Comparison of ENCODE assay signal across 16 mouse cellular contexts in genomic region chr10:117391057-117391456, GRCm38 (mm10). TPM values are rescaled to one million over a fixed set of nuclear protein-coding genes. Genes with fewer than 3 reads are reported as not detected.
DNase-seq lines count a peak whose midpoint lies in the region; ATAC-seq and TF ChIP-seq lines count a peak whose summit lies in the region.
"Had no signal": no experiment of that assay in that cellular context is flagged by ENCODE, and none has a peak within 500 bp of the region (broad histone marks: within the 10 kb centered on the region; RNA-seq: fewer than 3 reads in every experiment).

No protein-coding gene starts in this region.

- no peak overlapping the region for H3K4me2 ChIP-seq in midbrain, embryonic 11.5 days
- H3K4me2 ChIP-seq in midbrain, embryonic 14.5 days (ENCODE audit: low read length), result no peak overlapping the region
- H3K4me2 ChIP-seq in kidney, embryonic 15.5 days, result no peak overlapping the region
- H3K4me2 ChIP-seq: embryonic facial prominence, embryonic 12.5 days; forebrain, embryonic 15.5 days; heart, embryonic 12.5 days; hindbrain, embryonic 15.5 days had no signal

- in situ Hi-C loops in ES-E14 (cut with MboI; ENCODE audit: low sequenced_read_pairs in 2 of 2, unreplicated experiment in 2 of 2), result no loop called here

- no peak overlapping the region for H3K27ac ChIP-seq in midbrain, embryonic 11.5 days (ENCODE audit: low read depth, low read length)
- no peak overlapping the region for H3K27ac ChIP-seq in midbrain, embryonic 14.5 days (replicated peaks; ENCODE audit: low read depth, low read length)
- no peak overlapping the region for H3K27ac ChIP-seq in ES-E14 (ENCODE audit: insufficient read depth, low read depth, low read length, poor library complexity, severe bottlenecking)
- no peak overlapping the region for H3K27ac ChIP-seq in kidney, embryonic 15.5 days
- H3K27ac ChIP-seq: embryonic facial prominence, embryonic 12.5 days; forebrain, embryonic 15.5 days; hindbrain, embryonic 15.5 days had no signal

- H3K4me1 ChIP-seq in midbrain, embryonic 11.5 days (ENCODE audit: control insufficient read depth, insufficient read depth, low read length), result no peaks in the 10 kb centered on the region; the same call in 1 of the 2 replicates
- H3K4me1 ChIP-seq in midbrain, embryonic 14.5 days (ENCODE audit: control insufficient read depth, insufficient read depth, low read length), result 0 out of 2 replicates have a peak, but pooled peaks cover 3% of the 10 kb centered on the region
- H3K4me1 ChIP-seq in E14TG2a.4 (replicated peaks; ENCODE audit: low read depth, low read length) (peaks cover 35% of the 10 kb centered on the region), ES-E14 (ENCODE audit: control insufficient read depth in 2 of 2, insufficient read depth in 2 of 2, low read length in 2 of 2, poor library complexity in 1 of 2) (peaks cover 2 to 3% of the 10 kb centered on the region in 2 experiments; a peak in 1 of 4 replicates)
- peaks cover 5% of the 10 kb centered on the region; the same call in 1 of the 2 replicates for H3K4me1 ChIP-seq in kidney, embryonic 15.5 days
- H3K4me1 ChIP-seq: embryonic facial prominence, embryonic 12.5 days; heart, embryonic 12.5 days had no signal

- no peak overlapping the region for H3K9ac ChIP-seq in midbrain, embryonic 11.5 days (ENCODE audit: low read length)
- H3K9ac ChIP-seq in midbrain, embryonic 14.5 days (replicated peaks; ENCODE audit: low read length), result no peak overlapping the region
- H3K9ac ChIP-seq in ES-E14 (ENCODE audit: insufficient read depth, low read depth, low read length, poor library complexity, severe bottlenecking), result no peak overlapping the region
- no peak overlapping the region for H3K9ac ChIP-seq in kidney, embryonic 15.5 days
- H3K9ac ChIP-seq: embryonic facial prominence, embryonic 12.5 days; forebrain, embryonic 15.5 days; heart, embryonic 12.5 days; hindbrain, embryonic 15.5 days had no signal

- no peaks in the 10 kb centered on the region for H3K9me3 ChIP-seq in midbrain, embryonic 11.5 days (ENCODE audit: control insufficient read depth, low read length)
- H3K9me3 ChIP-seq in midbrain, embryonic 14.5 days (ENCODE audit: control insufficient read depth, low read length), result no peaks in the 10 kb centered on the region
- no peaks in the 10 kb centered on the region for H3K9me3 ChIP-seq in E14TG2a.4 (ENCODE audit: low read length)
- no peaks in the 10 kb centered on the region for H3K9me3 ChIP-seq in ES-E14 (ENCODE audit: control insufficient read depth, insufficient read depth, low read depth, low read length)
- no peaks in the 10 kb centered on the region for H3K9me3 ChIP-seq in kidney, embryonic 15.5 days (replicated peaks)
- H3K9me3 ChIP-seq: embryonic facial prominence, embryonic 12.5 days; forebrain, embryonic 15.5 days; heart, embryonic 12.5 days; hindbrain, embryonic 15.5 days had no signal

- no peaks in the 10 kb centered on the region for H3K27me3 ChIP-seq in midbrain, embryonic 11.5 days (ENCODE audit: control insufficient read depth, insufficient read depth, low read length)
- H3K27me3 ChIP-seq in midbrain, embryonic 14.5 days (ENCODE audit: control insufficient read depth, insufficient read depth, low read length), result no peaks in the 10 kb centered on the region
- H3K27me3 ChIP-seq in E14TG2a.4 (ENCODE audit: insufficient read depth, low read length), result peaks cover 6% of the 10 kb centered on the region
- H3K27me3 ChIP-seq in kidney, embryonic 15.5 days, result 0 out of 2 replicates have a peak, but pooled peaks cover 4% of the 10 kb centered on the region
- H3K27me3 ChIP-seq: embryonic facial prominence, embryonic 12.5 days; forebrain, embryonic 15.5 days; hindbrain, embryonic 15.5 days had no signal

- ATAC-seq in midbrain, embryonic 11.5 days (ENCODE audit: low FRiP score), result no peak
- ATAC-seq in midbrain, embryonic 14.5 days (ENCODE audit: low FRiP score, low TSS enrichment), result no peak
- ATAC-seq in kidney, embryonic 15.5 days (replicated peaks; ENCODE audit: low FRiP score), result no peak
- ATAC-seq: forebrain, embryonic 15.5 days had no signal

- no peak overlapping the region for H3K4me3 ChIP-seq in midbrain, embryonic 11.5 days (ENCODE audit: low read depth, low read length)
- no peak overlapping the region for H3K4me3 ChIP-seq in midbrain, embryonic 14.5 days (replicated peaks; ENCODE audit: low read depth, low read length)
- H3K4me3 ChIP-seq in E14TG2a.4 (replicated peaks; ENCODE audit: low read length) (peak overlapping the region; percentile 68), ES-E14 (ENCODE audit: insufficient read depth in 1 of 2, low read depth in 1 of 2, low read length in 2 of 2, poor library complexity in 1 of 2, severe bottlenecking in 1 of 2) (peak overlapping the region; percentile 15 to 50; a peak in 3 of 4 replicates)
- H3K4me3 ChIP-seq in kidney, embryonic 15.5 days (replicated peaks), result no peak overlapping the region
- H3K4me3 ChIP-seq: embryonic facial prominence, embryonic 12.5 days; forebrain, embryonic 15.5 days; heart, embryonic 12.5 days; hindbrain, embryonic 15.5 days had no signal

- no peak for TF ChIP-seq CTCF in E14TG2a.4 (conservative IDR thresholded peaks at IDR 0.05; ENCODE audit: low read length)

- H3K36me3 ChIP-seq in midbrain, embryonic 11.5 days (ENCODE audit: control insufficient read depth, insufficient read depth, low read length), result no peaks in the 10 kb centered on the region
- H3K36me3 ChIP-seq in midbrain, embryonic 14.5 days (ENCODE audit: control insufficient read depth, insufficient read depth, low read length), result no peaks in the 10 kb centered on the region
- H3K36me3 ChIP-seq in E14TG2a.4 (ENCODE audit: insufficient read depth, low read length) (no peaks in the 10 kb centered on the region), ES-E14 (ENCODE audit: control insufficient read depth, insufficient read depth, low read length, poor library complexity, severe bottlenecking) (no peaks in the 10 kb centered on the region)
- no peaks in the 10 kb centered on the region for H3K36me3 ChIP-seq in kidney, embryonic 15.5 days
- H3K36me3 ChIP-seq: embryonic facial prominence, embryonic 12.5 days; forebrain, embryonic 15.5 days; heart, embryonic 12.5 days; hindbrain, embryonic 15.5 days had no signal

- DNase-seq in midbrain, embryonic 11.5 days (ENCODE audit: low spot score, missing footprints), result peak; percentile 76
- DNase-seq in midbrain, embryonic 14.5 days, result no peak
- DNase-seq in ES-E14 (ENCODE audit: low read depth, low spot score), result no peak
- no peak for DNase-seq in kidney, postnatal 36 days
- DNase-seq: adrenal gland, postnatal 14 days; cerebellum, adult 11-12 months; cerebellum, adult 9-10 months; cerebellum, postnatal 25 days; gastrocnemius, postnatal 10 days; heart, adult 18-20 months had no signal

- WGBS in midbrain, embryonic 11.5 days, result 27% methylated on average over 5 of the region's 5 CpGs
- 9% methylated on average over 5 of the region's 5 CpGs for WGBS in midbrain, embryonic 14.5 days
- 31% methylated on average over 5 of the region's 5 CpGs for WGBS in kidney, embryonic 15.5 days

TF ChIP-seq in ES-E14, 5 proteins besides CTCF, POLR2A, EP300 and RAD21:
- TF ChIP-seq MAFK (IDR thresholded peaks at IDR 0.05; ENCODE audit: insufficient read depth, low read depth, low read length) (no peak), HCFC1 (IDR thresholded peaks at IDR 0.05; ENCODE audit: borderline replicate concordance, insufficient read depth, low read length) (no peak), ZNF384 (IDR thresholded peaks at IDR 0.05; ENCODE audit: low read depth, low read length) (no peak), ZC3H11A (IDR thresholded peaks at IDR 0.05; ENCODE audit: borderline replicate concordance, low read depth, low read length) (no peak), CHD2 (IDR thresholded peaks at IDR 0.05; ENCODE audit: low read depth, low read length) (no peak)

RNA-seq across cellular contexts. Expression of gene Cpsf6, which starts 11.2 kb away (rescaled TPM):
- polyA plus RNA-seq in midbrain, embryonic 11.5 days (2014; fragmentation: Nextera tagmentation; extraction: Ambion mirVana), result 235 and 238 TPM in 2 replicates
- polyA plus RNA-seq in midbrain, embryonic 14.5 days (2014; fragmentation: Nextera tagmentation; extraction: Ambion mirVana), result 207 and 213 TPM in 2 replicates
- 116 and 129 TPM in 2 replicates for total RNA-seq in ES-E14 (2012; rRNA removed)
- polyA plus RNA-seq in kidney, embryonic 15.5 days (2015; fragmentation: Nextera tagmentation; extraction: Ambion mirVana), result 164 and 169 TPM in 2 replicates

Comparison
In these comparisons a context has a peak if more than half of its experiments do, and no peak if none do; other contexts are left out.
1. H3K4me3 ChIP-seq: peak in E14TG2a.4 (single experiment) and ES-E14 (2 of 2); none in midbrain, embryonic 11.5 days (single experiment), midbrain, embryonic 14.5 days (single experiment) and kidney, embryonic 15.5 days (single experiment).